Mouse (Mus musculus): ENCODE results near the gene Azin2. TPM values are rescaled to one million over a fixed set of nuclear protein-coding genes. Genes with fewer than 3 reads are reported as not detected.

Azin2 gene
- total and polyA plus RNA-seq, 3 experiments, result 0.91 to 2.4 (median 1.7) TPM

DNA sequence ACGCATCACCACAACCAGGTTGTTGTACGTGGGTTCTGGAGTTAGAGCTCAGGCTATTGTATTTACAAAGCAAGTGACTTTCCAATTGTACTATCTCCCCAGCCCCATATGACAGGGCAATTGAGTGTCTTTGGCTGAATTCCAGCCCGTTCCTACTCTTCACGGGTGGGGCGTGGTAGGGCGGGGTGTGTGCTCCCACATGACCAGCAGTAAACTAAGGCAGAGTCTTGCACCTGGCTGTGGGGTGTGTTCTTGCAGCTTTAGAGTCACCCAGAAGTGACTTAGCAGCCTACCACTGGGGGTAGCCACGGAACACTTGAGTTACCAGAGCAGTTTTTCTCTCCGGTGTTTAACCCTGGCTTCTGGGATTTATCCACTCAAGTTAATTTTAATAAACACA, 35.0 kb upstream of the Azin2 start:
- H3K27ac ChIP-seq (ENCODE audit: insufficient read depth, low read depth), result no peak overlapping the region
- H3K4me2 ChIP-seq (ENCODE audit: insufficient read depth, low read depth, poor library complexity, severe bottlenecking), result no peak overlapping the region
- no peak overlapping the region for H3K4me3 ChIP-seq (replicated peaks in 1 of 3; ENCODE audit: low read depth in 2 of 3, low read length in 2 of 3, poor library complexity in 1 of 3)
- in situ Hi-C loops (cut with MboI; ENCODE audit: low pct_ligation_motif_present, low pct_unique_long_range_greater_than_20kb, low sequenced_read_pairs) (no loop called here), dilution Hi-C loops (cut with MboI; ENCODE audit: extremely low pct_ligation_motif_present, extremely low pct_unique_long_range_greater_than_20kb, low sequenced_read_pairs) (no loop called here)
- TF ChIP-seq ZC3H11A (IDR thresholded peaks at IDR 0.05; ENCODE audit: low read depth, low read length) (no peak), BHLHE40 (IDR thresholded peaks at IDR 0.05; ENCODE audit: low read depth, low read length) (no peak), NRF1 (IDR thresholded peaks at IDR 0.05; ENCODE audit: low read depth, low read length) (no peak)
- no peaks in the 10 kb centered on the region for H3K9me3 ChIP-seq (replicated peaks; ENCODE audit: low read length)
- no peak for DNase-seq (ENCODE audit: extremely low read depth)
- peaks cover 7 to 42% of the 10 kb centered on the region in 2 experiments for H3K4me1 ChIP-seq (ENCODE audit: control insufficient read depth in 1 of 2, insufficient read depth in 2 of 2)
- H3K9ac ChIP-seq (ENCODE audit: insufficient read depth, low read depth), result no peak overlapping the region
- peaks cover 43% of the 10 kb centered on the region for H3K79me2 ChIP-seq (replicated peaks; ENCODE audit: control insufficient read depth, extremely low read depth, insufficient read depth, poor library complexity, severe bottlenecking)
- H3K27me3 ChIP-seq (replicated peaks), result no peaks in the 10 kb centered on the region
- H3K36me3 ChIP-seq (replicated peaks in 1 of 2; ENCODE audit: control insufficient read depth in 1 of 2, insufficient read depth in 1 of 2, low read length in 1 of 2), result peaks cover 49 to 77% of the 10 kb centered on the region in 2 experiments

DNA sequence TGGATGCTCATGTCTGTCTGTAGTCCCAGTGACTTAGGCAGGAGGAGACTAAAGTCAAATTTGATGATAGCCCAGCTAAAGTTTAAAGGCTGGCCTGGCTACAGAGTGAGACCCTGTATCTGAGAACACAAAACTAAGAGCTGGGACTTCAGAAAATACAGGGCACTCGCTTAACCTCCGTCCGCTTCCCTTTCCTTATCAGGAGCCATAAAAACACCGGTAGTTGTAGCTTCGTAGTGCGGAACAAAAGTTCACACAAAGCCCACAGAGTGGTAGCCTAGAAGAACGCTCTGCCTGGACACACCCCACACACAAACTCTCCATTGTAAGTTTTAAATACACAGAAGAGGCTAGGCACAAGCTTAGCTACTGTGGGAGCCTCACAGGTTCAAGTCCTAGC, 33.0 kb upstream of the Azin2 start:
- TF ChIP-seq MAFK (IDR thresholded peaks at IDR 0.05; ENCODE audit: insufficient replicate concordance, low read length) (no peak), MYC (IDR thresholded peaks at IDR 0.05; ENCODE audit: low read depth, low read length) (no peak), ELF1 (IDR thresholded peaks at IDR 0.05; ENCODE audit: low read depth, low read length) (no peak), E2F4 (IDR thresholded peaks at IDR 0.05; ENCODE audit: insufficient replicate concordance, low read depth, low read length) (no peak), ETS1 (conservative IDR thresholded peaks at IDR 0.05; ENCODE audit: low read depth, low read length) (no peak), HCFC1 (IDR thresholded peaks at IDR 0.05; ENCODE audit: low read depth, low read length) (no peak), MAZ (IDR thresholded peaks at IDR 0.05; ENCODE audit: low read depth, low read length) (no peak), KAT2A (IDR thresholded peaks at IDR 0.05; ENCODE audit: insufficient replicate concordance, low read length) (no peak), ZC3H11A (IDR thresholded peaks at IDR 0.05; ENCODE audit: low read depth, low read length) (no peak), USF2 (conservative IDR thresholded peaks at IDR 0.05; ENCODE audit: low read depth, low read length) (no peak), CHD1 (IDR thresholded peaks at IDR 0.05; ENCODE audit: low read depth, low read length) (no peak), POLR2AphosphoS2 (IDR thresholded peaks at IDR 0.05; ENCODE audit: low read depth, low read length) (no peak), JUND (conservative IDR thresholded peaks at IDR 0.05; ENCODE audit: low read depth, low read length) (no peak), BHLHE40 (IDR thresholded peaks at IDR 0.05; ENCODE audit: low read depth, low read length) (no peak)
- H3K36me3 ChIP-seq (replicated peaks in 1 of 2; ENCODE audit: control insufficient read depth in 1 of 2, insufficient read depth in 1 of 2, low read length in 1 of 2), result peaks cover 30 to 57% of the 10 kb centered on the region in 2 experiments
- dilution Hi-C loops (cut with MboI; ENCODE audit: extremely low pct_ligation_motif_present, extremely low pct_unique_long_range_greater_than_20kb, low sequenced_read_pairs) (no loop called here), in situ Hi-C loops (cut with MboI; ENCODE audit: low pct_ligation_motif_present, low pct_unique_long_range_greater_than_20kb, low sequenced_read_pairs) (no loop called here)
- no peak for DNase-seq (ENCODE audit: extremely low read depth)
- no peak overlapping the region for H3K9ac ChIP-seq (ENCODE audit: insufficient read depth, low read depth)
- no peaks in the 10 kb centered on the region for H3K27me3 ChIP-seq (replicated peaks)
- no peak overlapping the region for H3K4me3 ChIP-seq (replicated peaks in 1 of 3; ENCODE audit: low read depth in 2 of 3, low read length in 2 of 3, poor library complexity in 1 of 3)
- H3K79me2 ChIP-seq (replicated peaks; ENCODE audit: control insufficient read depth, extremely low read depth, insufficient read depth, poor library complexity, severe bottlenecking), result peaks cover 43% of the 10 kb centered on the region
- no peak overlapping the region for H3K27ac ChIP-seq (ENCODE audit: insufficient read depth, low read depth)
- peaks cover 7 to 44% of the 10 kb centered on the region in 2 experiments for H3K4me1 ChIP-seq (ENCODE audit: control insufficient read depth in 1 of 2, insufficient read depth in 2 of 2)
- no peaks in the 10 kb centered on the region for H3K9me3 ChIP-seq (replicated peaks; ENCODE audit: low read length)
- H3K4me2 ChIP-seq (ENCODE audit: insufficient read depth, low read depth, poor library complexity, severe bottlenecking), result no peak overlapping the region
